Mouse (Mus musculus): ENCODE measurements around the gene Prkar2a. TPM values are rescaled to one million over a fixed set of nuclear protein-coding genes. Genes with fewer than 3 reads are reported as not detected.

Prkar2a gene
- 27.2 and 40.2 TPM in 2 replicates for polyA plus RNA-seq (2012; rRNA removed)

GRCm38 (mm10) chr9:108689106-108689505, at the start of gene Prkar2a:
TSS of gene Prkar2a (plus strand) at chr9:108689314.

GRCm38 (mm10) chr9:108648611-108649560, 40.2 kb upstream of the Prkar2a start, which contains the start of gene Arih2:
TSS of gene Arih2 (minus strand) at chr9:108649386.

GRCm38 (mm10) chr9:108661677-108662612, 27.2 kb upstream of the Prkar2a start, which contains the start of gene Slc25a20:
TSS of gene Slc25a20 (plus strand) at chr9:108662088.

GRCm38 (mm10) chr9:108783548-108784463, 94.7 kb downstream of the Prkar2a start, which contains the start of gene Ip6k2:
TSS of gene Ip6k2 (plus strand) at chr9:108783796.

Other genes with a start within 250 kb of the Prkar2a start
- 25.0 and 28.4 TPM in 2 replicates for gene Ccdc71, start 228.8 kb upstream of the Prkar2a start, polyA plus RNA-seq (2012; rRNA removed)
- 43.0 and 49.4 TPM in 2 replicates for gene Klhdc8b, start 227.7 kb upstream of the Prkar2a start, polyA plus RNA-seq (2012; rRNA removed)
- gene Lamb2, start 209.6 kb upstream of the Prkar2a start, polyA plus RNA-seq (2012; rRNA removed) = 67.7 and 81.1 TPM in 2 replicates
- 146 and 160 TPM in 2 replicates for gene Usp19, start 198.7 kb upstream of the Prkar2a start, polyA plus RNA-seq (2012; rRNA removed)
- gene Qars, start 181.6 kb upstream of the Prkar2a start, polyA plus RNA-seq (2012; rRNA removed) = 239 and 264 TPM in 2 replicates
- gene Qrich1, start 172.5 kb upstream of the Prkar2a start, polyA plus RNA-seq (2012; rRNA removed) = 122 and 154 TPM in 2 replicates
- 175 and 189 TPM in 2 replicates for gene Impdh2, start 129.0 kb upstream of the Prkar2a start, polyA plus RNA-seq (2012; rRNA removed)
- gene Ndufaf3, start 121.9 kb upstream of the Prkar2a start, polyA plus RNA-seq (2012; rRNA removed) = 21.4 and 26.3 TPM in 2 replicates
- gene Dalrd3, start 119.4 kb upstream of the Prkar2a start, polyA plus RNA-seq (2012; rRNA removed) = 83.0 and 118 TPM in 2 replicates
- gene Wdr6, start 110.6 kb upstream of the Prkar2a start, polyA plus RNA-seq (2012; rRNA removed) = 129 and 170 TPM in 2 replicates
- gene P4htm, start 91.6 kb upstream of the Prkar2a start, polyA plus RNA-seq (2012; rRNA removed) = 11.8 and 12.4 TPM in 2 replicates
- gene Arih2, start 39.9 kb upstream of the Prkar2a start, polyA plus RNA-seq (2012; rRNA removed) = 45.1 and 49.2 TPM in 2 replicates
- 17.2 and 21.2 TPM in 2 replicates for gene Slc25a20, start 27.2 kb upstream of the Prkar2a start, polyA plus RNA-seq (2012; rRNA removed)
- 203 and 241 TPM in 2 replicates for gene Ip6k2, start 94.5 kb downstream of the Prkar2a start, polyA plus RNA-seq (2012; rRNA removed)
- gene Nckipsd, start 119.1 kb downstream of the Prkar2a start, polyA plus RNA-seq (2012; rRNA removed) = 18.4 and 23.6 TPM in 2 replicates
- 30.2 and 66.8 TPM in 2 replicates for gene Celsr3, start 137.0 kb downstream of the Prkar2a start, polyA plus RNA-seq (2012; rRNA removed)
- 13.8 and 17.9 TPM in 2 replicates for gene Slc26a6, start 164.0 kb downstream of the Prkar2a start, polyA plus RNA-seq (2012; rRNA removed)
- 0.12 and 0.43 TPM in 2 replicates for gene Tmem89, start 225.3 kb downstream of the Prkar2a start, polyA plus RNA-seq (2012; rRNA removed)
- 259 and 284 TPM in 2 replicates for gene Uqcrc1, start 247.3 kb downstream of the Prkar2a start, polyA plus RNA-seq (2012; rRNA removed)

All from central nervous system, embryonic 11.5 days (tissue).